Mouse (Mus musculus) liver, embryonic 12.5 days (tissue): ENCODE measurements around the gene Mrgpra2a. TPM values are rescaled to one million over a fixed set of nuclear protein-coding genes. Genes with fewer than 3 reads are reported as not detected.
"Not testable (repeated sequence)": the region's sequence is repeated elsewhere in the genome, so short reads cannot be mapped to it uniquely, and the experiment has no call there.

Experiments
- ATAC-seq: fragments of 200-750 bp; cut with Nextera tagmentation; 2 replicates; pipeline ENCODE4 v1.8.0; 2017; ENCODE audit warnings: moderate number of reproducible peaks, mild to moderate bottlenecking, moderate library complexity
- H3K27ac ChIP-seq: fragments of 300-500 bp; sonication (generic); 2 replicates; pipeline ENCODE4 v1.5.1; 2016; ENCODE audit warnings: mild to moderate bottlenecking
- H3K27me3 ChIP-seq: fragments of 300-500 bp; sonication (generic); replicated peaks from 2 replicates; pipeline ENCODE4 v1.6.1; 2016; ENCODE audit warnings: mild to moderate bottlenecking, moderate library complexity
- H3K36me3 ChIP-seq: fragments of 300-500 bp; sonication (generic); 2 replicates; pipeline ENCODE4 v1.6.1; 2016; ENCODE audit warnings: mild to moderate bottlenecking, moderate library complexity
- H3K4me1 ChIP-seq: fragments of 300-500 bp; sonication (generic); 2 replicates; pipeline ENCODE4 v1.6.1; 2016
- H3K4me2 ChIP-seq: fragments of 300-500 bp; sonication (generic); 2 replicates; pipeline ENCODE4 v1.6.1; 2016; ENCODE audit warnings: mild to moderate bottlenecking, moderate library complexity
- H3K4me3 ChIP-seq: fragments of 300-500 bp; sonication (generic); 2 replicates; pipeline ENCODE4 v1.5.1; 2016; ENCODE audit warnings: mild to moderate bottlenecking, moderate library complexity
- H3K9ac ChIP-seq: fragments of 300-500 bp; sonication (generic); 2 replicates; pipeline ENCODE4 v1.6.1; 2016; ENCODE audit warnings: mild to moderate bottlenecking, moderate library complexity
- H3K9me3 ChIP-seq: fragments of 300-500 bp; sonication (generic); replicated peaks from 2 replicates; pipeline ENCODE4 v1.6.1; 2016; ENCODE audit warnings: mild to moderate bottlenecking, moderate library complexity
- WGBS: fragments of 180-500 bp; shearing (Covaris S2); methylation state at CpG from one replicate; pipeline ENCODE4 v1.1.7; 2016; ENCODE audit not compliant: insufficient replicate concordance; 5-methylcytosine and 5-hydroxymethylcytosine counted together
- polyA plus RNA-seq: library from polyadenylated mRNA; unstranded; fragments of >200 nt; fragmentation: Nextera tagmentation; extraction: Ambion mirVana; gene quantifications from 2 replicates; pipeline ENCODE4 v1.2.1, GENCODE M21; 2016

Mrgpra2a gene
- 0.11 and 0.31 TPM in 2 replicates for polyA plus RNA-seq

- ATAC-seq, H3K4me3 ChIP-seq, H3K4me2 ChIP-seq, H3K9ac ChIP-seq, H3K36me3 ChIP-seq, H3K27ac ChIP-seq, H3K27me3 ChIP-seq, H3K4me1 ChIP-seq, H3K9me3 ChIP-seq: not testable (repeated sequence)
- no CpG with 5 or more reads among the region's 1 CpGs for WGBS
These were observed at the start of gene Mrgpra2a for GRCm38 (mm10) chr7:47452015-47452414. Gene Mrgpra2a, minus strand, starts transcription at chr7:47452139.

GRCm38 (mm10) chr7:47491266-47491665 is 39.3 kb upstream of the Mrgpra2a start:
- H3K27me3 ChIP-seq, H3K9me3 ChIP-seq, H3K9ac ChIP-seq, H3K4me1 ChIP-seq, H3K36me3 ChIP-seq, H3K27ac ChIP-seq, H3K4me2 ChIP-seq, ATAC-seq, H3K4me3 ChIP-seq: not testable (repeated sequence)

GRCm38 (mm10) chr7:47489438-47489837 is 37.5 kb upstream of the Mrgpra2a start:
- not testable (repeated sequence) for H3K36me3 ChIP-seq, H3K27me3 ChIP-seq, ATAC-seq, H3K9ac ChIP-seq, H3K4me3 ChIP-seq, H3K27ac ChIP-seq, H3K9me3 ChIP-seq, H3K4me2 ChIP-seq, H3K4me1 ChIP-seq
- WGBS: no CpG with 5 or more reads among the region's 1 CpGs

GRCm38 (mm10) chr7:47483181-47483580 is 31.2 kb upstream of the Mrgpra2a start:
- ATAC-seq, H3K27ac ChIP-seq, H3K4me2 ChIP-seq, H3K9ac ChIP-seq, H3K9me3 ChIP-seq, H3K4me1 ChIP-seq, H3K36me3 ChIP-seq, H3K27me3 ChIP-seq, H3K4me3 ChIP-seq: not testable (repeated sequence)

- not testable (repeated sequence) for H3K4me3 ChIP-seq, H3K4me1 ChIP-seq, H3K4me2 ChIP-seq, H3K27me3 ChIP-seq, H3K9ac ChIP-seq, H3K36me3 ChIP-seq, ATAC-seq, H3K27ac ChIP-seq, H3K9me3 ChIP-seq
- 10% methylated on average over 1 of the region's 3 CpGs for WGBS
These were observed 22.0 kb upstream of the Mrgpra2a start for GRCm38 (mm10) chr7:47473904-47474303.

GRCm38 (mm10) chr7:47465278-47465981 is 13.5 kb upstream of the Mrgpra2a start:
- peak; percentile 78 for ATAC-seq
- H3K36me3 ChIP-seq, H3K9ac ChIP-seq, H3K4me1 ChIP-seq, H3K4me3 ChIP-seq, H3K27ac ChIP-seq, H3K27me3 ChIP-seq, H3K4me2 ChIP-seq, H3K9me3 ChIP-seq: not testable (repeated sequence)

- ATAC-seq, H3K4me2 ChIP-seq, H3K4me3 ChIP-seq, H3K9me3 ChIP-seq, H3K27me3 ChIP-seq, H3K36me3 ChIP-seq, H3K9ac ChIP-seq, H3K27ac ChIP-seq, H3K4me1 ChIP-seq: not testable (repeated sequence)
These were observed 6.2 kb downstream of the Mrgpra2a start for GRCm38 (mm10) chr7:47445729-47446128.

- not testable (repeated sequence) for H3K4me3 ChIP-seq, H3K27ac ChIP-seq, ATAC-seq, H3K9ac ChIP-seq, H3K4me1 ChIP-seq, H3K27me3 ChIP-seq, H3K9me3 ChIP-seq, H3K4me2 ChIP-seq, H3K36me3 ChIP-seq
- WGBS: 7% methylated on average over 1 of the region's 2 CpGs
These were observed 15.5 kb downstream of the Mrgpra2a start for GRCm38 (mm10) chr7:47436463-47436862.

GRCm38 (mm10) chr7:47427815-47428508 is 24.0 kb downstream of the Mrgpra2a start:
- H3K27ac ChIP-seq, H3K27me3 ChIP-seq, H3K9ac ChIP-seq, H3K4me1 ChIP-seq, H3K4me3 ChIP-seq, H3K9me3 ChIP-seq, H3K36me3 ChIP-seq, H3K4me2 ChIP-seq: not testable (repeated sequence)
- ATAC-seq: peak; percentile 81

- ATAC-seq: no peak
- no peaks in the 10 kb centered on the region for H3K36me3 ChIP-seq
- no peak overlapping the region for H3K4me3 ChIP-seq
These were observed 41.3 kb downstream of the Mrgpra2a start for GRCm38 (mm10) chr7:47410602-47411001.

GRCm38 (mm10) chr7:47409545-47409944 is 42.4 kb downstream of the Mrgpra2a start:
- Histone ChIP-seq H3K9ac (no peak overlapping the region), H3K9me3 (no peaks in the 10 kb centered on the region), H3K4me2 (no peak overlapping the region), H3K4me3 (no peak overlapping the region), H3K27me3 (no peaks in the 10 kb centered on the region), H3K4me1 (no peaks in the 10 kb centered on the region), H3K27ac (no peak overlapping the region), H3K36me3 (no peaks in the 10 kb centered on the region)
- whole genome bisulfite sequencing: 14% methylated on average over 1 of the region's 1 CpGs
- ATAC-seq: no peak

More at GRCm38 (mm10) chr7:47410602-47411001, 41.3 kb downstream of the Mrgpra2a start:
- H3K27ac ChIP-seq: no peak overlapping the region
- H3K4me1 ChIP-seq: no peaks in the 10 kb centered on the region
- no peak overlapping the region for H3K4me2 ChIP-seq
- no peaks in the 10 kb centered on the region for H3K27me3 ChIP-seq
- no peaks in the 10 kb centered on the region for H3K9me3 ChIP-seq
- WGBS: 30% methylated on average over 2 of the region's 2 CpGs
- no peak overlapping the region for H3K9ac ChIP-seq

GRCm38 (mm10) chr7:47401125-47401524 is 50.8 kb downstream of the Mrgpra2a start:
- no peaks in the 10 kb centered on the region for H3K27me3 ChIP-seq
- H3K36me3 ChIP-seq: no peaks in the 10 kb centered on the region
- H3K4me2 ChIP-seq: no peak overlapping the region
- no peak for ATAC-seq
- H3K9ac ChIP-seq: no peak overlapping the region
- H3K4me1 ChIP-seq: no peaks in the 10 kb centered on the region; the same call in 1 of the 2 replicates
- H3K27ac ChIP-seq: no peak overlapping the region
- H3K9me3 ChIP-seq: no peaks in the 10 kb centered on the region
- no peak overlapping the region for H3K4me3 ChIP-seq
